Mouse (Mus musculus): Measurements from ENCODE around the gene Ces2e. TPM values are rescaled to one million over a fixed set of nuclear protein-coding genes. Genes with fewer than 3 reads are reported as not detected.
"Not testable (repeated sequence)": the region's sequence is repeated elsewhere in the genome, so short reads cannot be mapped to it uniquely, and the experiment has no call there.

Gene Ces2e
- polyA plus RNA-seq (2011; ENCODE audit: insufficient read depth, insufficient read length, low read depth, missing spikeins), result not detected in 2 replicates

GRCm38 (mm10) chr8:104925972-104926596 is at the start of gene Ces2e:
TSS of gene Ces2e (plus strand) at chr8:104926260.
- Histone ChIP-seq H3K4me1 (ENCODE audit: control insufficient read depth, insufficient read depth, low read length) (no peaks in the 10 kb centered on the region), H3K27me3 (ENCODE audit: control insufficient read depth, insufficient read depth, low read length, poor library complexity, severe bottlenecking) (no peaks in the 10 kb centered on the region), H3K36me3 (ENCODE audit: control insufficient read depth, insufficient read depth, low read length, poor library complexity, severe bottlenecking) (no peaks in the 10 kb centered on the region), H3K9ac (ENCODE audit: low read depth, poor library complexity, severe bottlenecking) (no peak within 1 kb of the TSS), H3K4me3 (ENCODE audit: low read depth, low read length) (no peak within 1 kb of the TSS), H3K9me3 (replicated peaks; ENCODE audit: control insufficient read depth, insufficient read depth, low read length, poor library complexity, severe bottlenecking) (no peaks in the 10 kb centered on the region), H3K27ac (ENCODE audit: insufficient read depth, low read length) (no peak within 1 kb of the TSS)
- TF ChIP-seq EP300 (IDR thresholded peaks at IDR 0.05; ENCODE audit: insufficient read depth, low read depth, low read length) (no peak), POLR2A (IDR thresholded peaks at IDR 0.05; ENCODE audit: insufficient read depth, low read length) (no peak), CTCF (IDR thresholded peaks at IDR 0.05; ENCODE audit: low read depth, low read length) (no peak)

GRCm38 (mm10) chr8:104886223-104886926 is 39.7 kb upstream of the Ces2e start:
- H3K9me3 ChIP-seq (replicated peaks; ENCODE audit: control insufficient read depth, insufficient read depth, low read length, poor library complexity, severe bottlenecking); H3K4me3 ChIP-seq (ENCODE audit: low read depth, low read length); H3K36me3 ChIP-seq (ENCODE audit: control insufficient read depth, insufficient read depth, low read length, poor library complexity, severe bottlenecking); H3K9ac ChIP-seq (ENCODE audit: low read depth, poor library complexity, severe bottlenecking); H3K27me3 ChIP-seq (ENCODE audit: control insufficient read depth, insufficient read depth, low read length, poor library complexity, severe bottlenecking); H3K4me1 ChIP-seq (ENCODE audit: control insufficient read depth, insufficient read depth, low read length); H3K27ac ChIP-seq (ENCODE audit: insufficient read depth, low read length): not testable (repeated sequence)

GRCm38 (mm10) chr8:104901746-104902145 is 24.3 kb upstream of the Ces2e start:
- Histone ChIP-seq H3K27ac (ENCODE audit: insufficient read depth, low read length) (no peak overlapping the region), H3K36me3 (ENCODE audit: control insufficient read depth, insufficient read depth, low read length, poor library complexity, severe bottlenecking) (no peaks in the 10 kb centered on the region), H3K9ac (ENCODE audit: low read depth, poor library complexity, severe bottlenecking) (no peak overlapping the region), H3K27me3 (ENCODE audit: control insufficient read depth, insufficient read depth, low read length, poor library complexity, severe bottlenecking) (no peaks in the 10 kb centered on the region; the same call in 1 of the 2 replicates), H3K4me1 (ENCODE audit: control insufficient read depth, insufficient read depth, low read length) (no peaks in the 10 kb centered on the region), H3K9me3 (replicated peaks; ENCODE audit: control insufficient read depth, insufficient read depth, low read length, poor library complexity, severe bottlenecking) (no peaks in the 10 kb centered on the region), H3K4me3 (ENCODE audit: low read depth, low read length) (no peak overlapping the region)
- TF ChIP-seq POLR2A (IDR thresholded peaks at IDR 0.05; ENCODE audit: insufficient read depth, low read length), result no peak
- TF ChIP-seq CTCF (IDR thresholded peaks at IDR 0.05; ENCODE audit: low read depth, low read length), result no peak

GRCm38 (mm10) chr8:104907111-104907510 is 18.9 kb upstream of the Ces2e start:
- H3K4me3 ChIP-seq (ENCODE audit: low read depth, low read length), result no peak overlapping the region
- H3K9ac ChIP-seq (ENCODE audit: low read depth, poor library complexity, severe bottlenecking), result no peak overlapping the region
- H3K4me1 ChIP-seq (ENCODE audit: control insufficient read depth, insufficient read depth, low read length), result no peaks in the 10 kb centered on the region
- no peaks in the 10 kb centered on the region; the same call in 1 of the 2 replicates for H3K9me3 ChIP-seq (replicated peaks; ENCODE audit: control insufficient read depth, insufficient read depth, low read length, poor library complexity, severe bottlenecking)
- no peaks in the 10 kb centered on the region for H3K36me3 ChIP-seq (ENCODE audit: control insufficient read depth, insufficient read depth, low read length, poor library complexity, severe bottlenecking)
- no peaks in the 10 kb centered on the region for H3K27me3 ChIP-seq (ENCODE audit: control insufficient read depth, insufficient read depth, low read length, poor library complexity, severe bottlenecking)
- TF ChIP-seq EP300 (IDR thresholded peaks at IDR 0.05; ENCODE audit: insufficient read depth, low read depth, low read length) (no peak), CTCF (IDR thresholded peaks at IDR 0.05; ENCODE audit: low read depth, low read length) (no peak), POLR2A (IDR thresholded peaks at IDR 0.05; ENCODE audit: insufficient read depth, low read length) (no peak)
- H3K27ac ChIP-seq (ENCODE audit: insufficient read depth, low read length), result no peak overlapping the region

- not testable (repeated sequence) for H3K9ac ChIP-seq (ENCODE audit: low read depth, poor library complexity, severe bottlenecking); H3K36me3 ChIP-seq (ENCODE audit: control insufficient read depth, insufficient read depth, low read length, poor library complexity, severe bottlenecking); H3K9me3 ChIP-seq (replicated peaks; ENCODE audit: control insufficient read depth, insufficient read depth, low read length, poor library complexity, severe bottlenecking); H3K4me3 ChIP-seq (ENCODE audit: low read depth, low read length); H3K27me3 ChIP-seq (ENCODE audit: control insufficient read depth, insufficient read depth, low read length, poor library complexity, severe bottlenecking); H3K4me1 ChIP-seq (ENCODE audit: control insufficient read depth, insufficient read depth, low read length); H3K27ac ChIP-seq (ENCODE audit: insufficient read depth, low read length)
These were observed 17.0 kb upstream of the Ces2e start for GRCm38 (mm10) chr8:104909021-104909420.

GRCm38 (mm10) chr8:104909651-104910050 is 16.4 kb upstream of the Ces2e start:
- not testable (repeated sequence) for H3K9me3 ChIP-seq (replicated peaks; ENCODE audit: control insufficient read depth, insufficient read depth, low read length, poor library complexity, severe bottlenecking); H3K9ac ChIP-seq (ENCODE audit: low read depth, poor library complexity, severe bottlenecking); H3K4me3 ChIP-seq (ENCODE audit: low read depth, low read length); H3K27me3 ChIP-seq (ENCODE audit: control insufficient read depth, insufficient read depth, low read length, poor library complexity, severe bottlenecking); H3K36me3 ChIP-seq (ENCODE audit: control insufficient read depth, insufficient read depth, low read length, poor library complexity, severe bottlenecking); H3K27ac ChIP-seq (ENCODE audit: insufficient read depth, low read length); H3K4me1 ChIP-seq (ENCODE audit: control insufficient read depth, insufficient read depth, low read length)
